Mouse (Mus musculus): ENCODE data around the gene Rasl10a. TPM values are rescaled to one million over a fixed set of nuclear protein-coding genes. Genes with fewer than 3 reads are reported as not detected.
"Not testable (repeated sequence)": the region's sequence is repeated elsewhere in the genome, so short reads cannot be mapped to it uniquely, and the experiment has no call there.

Gene Rasl10a
- polyA plus RNA-seq, 1 experiment from 2014 or later, result 0.33 TPM

GRCm38 (mm10) chr11:5063561-5064281, 5.8 kb downstream of the Rasl10a start:
- 53% methylated on average over 31 of the region's 31 CpGs for WGBS
- Histone ChIP-seq H3K4me1 (ENCODE audit: control insufficient read depth, insufficient read depth, low read length) (peaks cover 36% of the 10 kb centered on the region), H3K36me3 (ENCODE audit: control insufficient read depth, insufficient read depth, low read length) (peaks cover 15% of the 10 kb centered on the region), H3K9ac (replicated peaks; ENCODE audit: low read length) (peak overlapping the region; percentile 20; the same call in 1 of the 2 replicates), H3K9me3 (ENCODE audit: control insufficient read depth, low read length) (no peaks in the 10 kb centered on the region), H3K4me2 (ENCODE audit: low read length) (peak overlapping the region; percentile 72), H3K4me3 (replicated peaks; ENCODE audit: low read depth, low read length) (peak overlapping the region; percentile 72), H3K27me3 (ENCODE audit: control insufficient read depth, insufficient read depth, low read length) (peaks cover 60% of the 10 kb centered on the region), H3K27ac (replicated peaks; ENCODE audit: low read depth, low read length) (no peak overlapping the region)
- ATAC-seq (ENCODE audit: low FRiP score, low TSS enrichment) (no peak), DNase-seq (no peak)

GRCm38 (mm10) chr11:5064282-5065055, 6.5 kb downstream of the Rasl10a start:
- no peak for ATAC-seq (ENCODE audit: low FRiP score, low TSS enrichment)

GRCm38 (mm10) chr11:5065056-5065821, 7.3 kb downstream of the Rasl10a start, which contains the start of gene Gas2l1:
TSS of gene Gas2l1 (minus strand) at chr11:5065327.
- peak within 1 kb of the TSS; percentile 72 for H3K4me2 ChIP-seq (ENCODE audit: low read length)
- no peaks in the 10 kb centered on the region for H3K9me3 ChIP-seq (ENCODE audit: control insufficient read depth, low read length)
- H3K27ac ChIP-seq (replicated peaks; ENCODE audit: low read depth, low read length), result no peak within 1 kb of the TSS
- peak within 1 kb of the TSS; percentile 72 for H3K4me3 ChIP-seq (replicated peaks; ENCODE audit: low read depth, low read length)
- DNase-seq, result peak; percentile 94
- peaks cover 28% of the 10 kb centered on the region for H3K36me3 ChIP-seq (ENCODE audit: control insufficient read depth, insufficient read depth, low read length)
- peaks cover 45% of the 10 kb centered on the region for H3K27me3 ChIP-seq (ENCODE audit: control insufficient read depth, insufficient read depth, low read length)
- under 1% methylated on average over 50 of the region's 50 CpGs for WGBS
- peak; percentile 86 for ATAC-seq (ENCODE audit: low FRiP score, low TSS enrichment)
- H3K9ac ChIP-seq (replicated peaks; ENCODE audit: low read length), result peak within 1 kb of the TSS; percentile 69
- H3K4me1 ChIP-seq (ENCODE audit: control insufficient read depth, insufficient read depth, low read length), result peaks cover 36% of the 10 kb centered on the region

More at GRCm38 (mm10) chr11:5064282-5065055, 6.5 kb downstream of the Rasl10a start:
- DNase-seq, result no peak
- Histone ChIP-seq H3K4me2 (ENCODE audit: low read length) (peak overlapping the region; percentile 72), H3K27me3 (ENCODE audit: control insufficient read depth, insufficient read depth, low read length) (peaks cover 53% of the 10 kb centered on the region), H3K4me1 (ENCODE audit: control insufficient read depth, insufficient read depth, low read length) (peaks cover 36% of the 10 kb centered on the region), H3K4me3 (replicated peaks; ENCODE audit: low read depth, low read length) (peak overlapping the region; percentile 72), H3K9me3 (ENCODE audit: control insufficient read depth, low read length) (no peaks in the 10 kb centered on the region), H3K36me3 (ENCODE audit: control insufficient read depth, insufficient read depth, low read length) (peaks cover 22% of the 10 kb centered on the region), H3K9ac (replicated peaks; ENCODE audit: low read length) (peak overlapping the region; percentile 69), H3K27ac (replicated peaks; ENCODE audit: low read depth, low read length) (no peak overlapping the region)
- 15% methylated on average over 38 of the region's 38 CpGs for WGBS

- Histone ChIP-seq H3K9me3 (ENCODE audit: control insufficient read depth, low read length) (no peaks in the 10 kb centered on the region), H3K9ac (replicated peaks; ENCODE audit: low read length) (no peak overlapping the region)
- ATAC-seq (ENCODE audit: low FRiP score, low TSS enrichment), result no peak
These were observed 9.1 kb downstream of the Rasl10a start for GRCm38 (mm10) chr11:5067063-5067462.

GRCm38 (mm10) chr11:5068126-5068971, 10.4 kb downstream of the Rasl10a start:
- H3K4me2 ChIP-seq (ENCODE audit: low read length), result no peak overlapping the region
- no peak overlapping the region for H3K4me3 ChIP-seq (replicated peaks; ENCODE audit: low read depth, low read length)
- no peak overlapping the region for H3K9ac ChIP-seq (replicated peaks; ENCODE audit: low read length)
- H3K27me3 ChIP-seq (ENCODE audit: control insufficient read depth, insufficient read depth, low read length), result peaks cover 14% of the 10 kb centered on the region
- DNase-seq, result no peak
- peaks cover 55% of the 10 kb centered on the region for H3K36me3 ChIP-seq (ENCODE audit: control insufficient read depth, insufficient read depth, low read length)
- no peaks in the 10 kb centered on the region for H3K9me3 ChIP-seq (ENCODE audit: control insufficient read depth, low read length)
- ATAC-seq (ENCODE audit: low FRiP score, low TSS enrichment), result no peak
- no peak overlapping the region for H3K27ac ChIP-seq (replicated peaks; ENCODE audit: low read depth, low read length)
- peaks cover 11% of the 10 kb centered on the region for H3K4me1 ChIP-seq (ENCODE audit: control insufficient read depth, insufficient read depth, low read length)
- 83% methylated on average over 9 of the region's 9 CpGs for WGBS

More at GRCm38 (mm10) chr11:5067063-5067462, 9.1 kb downstream of the Rasl10a start:
- peaks cover 42% of the 10 kb centered on the region for H3K36me3 ChIP-seq (ENCODE audit: control insufficient read depth, insufficient read depth, low read length)
- H3K27me3 ChIP-seq (ENCODE audit: control insufficient read depth, insufficient read depth, low read length), result peaks cover 27% of the 10 kb centered on the region
- H3K4me2 ChIP-seq (ENCODE audit: low read length), result no peak overlapping the region
- no peak for DNase-seq
- H3K4me1 ChIP-seq (ENCODE audit: control insufficient read depth, insufficient read depth, low read length), result peaks cover 23% of the 10 kb centered on the region
- H3K27ac ChIP-seq (replicated peaks; ENCODE audit: low read depth, low read length), result no peak overlapping the region
- H3K4me3 ChIP-seq (replicated peaks; ENCODE audit: low read depth, low read length), result no peak overlapping the region

- Histone ChIP-seq H3K27me3 (ENCODE audit: control insufficient read depth, insufficient read depth, low read length) (no peaks in the 10 kb centered on the region), H3K36me3 (ENCODE audit: control insufficient read depth, insufficient read depth, low read length) (peaks cover 76% of the 10 kb centered on the region), H3K9me3 (ENCODE audit: control insufficient read depth, low read length) (no peaks in the 10 kb centered on the region), H3K4me3 (replicated peaks; ENCODE audit: low read depth, low read length) (no peak overlapping the region), H3K4me2 (ENCODE audit: low read length) (no peak overlapping the region), H3K4me1 (ENCODE audit: control insufficient read depth, insufficient read depth, low read length) (no peaks in the 10 kb centered on the region), H3K27ac (replicated peaks; ENCODE audit: low read depth, low read length) (no peak overlapping the region), H3K9ac (replicated peaks; ENCODE audit: low read length) (no peak overlapping the region)
- WGBS, result 67% methylated on average over 4 of the region's 4 CpGs
- ATAC-seq (ENCODE audit: low FRiP score, low TSS enrichment), result no peak
- peak; percentile 65 for DNase-seq
These were observed 17.0 kb downstream of the Rasl10a start for GRCm38 (mm10) chr11:5074882-5075281.

GRCm38 (mm10) chr11:5075760-5076159, 17.8 kb downstream of the Rasl10a start:
- Histone ChIP-seq H3K27me3 (ENCODE audit: control insufficient read depth, insufficient read depth, low read length) (no peaks in the 10 kb centered on the region), H3K4me3 (replicated peaks; ENCODE audit: low read depth, low read length) (no peak overlapping the region), H3K4me2 (ENCODE audit: low read length) (no peak overlapping the region), H3K27ac (replicated peaks; ENCODE audit: low read depth, low read length) (no peak overlapping the region), H3K9ac (replicated peaks; ENCODE audit: low read length) (no peak overlapping the region), H3K9me3 (ENCODE audit: control insufficient read depth, low read length) (no peaks in the 10 kb centered on the region), H3K36me3 (ENCODE audit: control insufficient read depth, insufficient read depth, low read length) (peaks cover 76% of the 10 kb centered on the region), H3K4me1 (ENCODE audit: control insufficient read depth, insufficient read depth, low read length) (no peaks in the 10 kb centered on the region)
- ATAC-seq (ENCODE audit: low FRiP score, low TSS enrichment) (no peak), DNase-seq (no peak)

- not testable (repeated sequence) for H3K27ac ChIP-seq (replicated peaks; ENCODE audit: low read depth, low read length); H3K4me1 ChIP-seq (ENCODE audit: control insufficient read depth, insufficient read depth, low read length); H3K9me3 ChIP-seq (ENCODE audit: control insufficient read depth, low read length); H3K27me3 ChIP-seq (ENCODE audit: control insufficient read depth, insufficient read depth, low read length); H3K9ac ChIP-seq (replicated peaks; ENCODE audit: low read length); H3K4me3 ChIP-seq (replicated peaks; ENCODE audit: low read depth, low read length); ATAC-seq (ENCODE audit: low FRiP score, low TSS enrichment); DNase-seq; H3K4me2 ChIP-seq (ENCODE audit: low read length)
- WGBS, result 90% methylated on average over 3 of the region's 5 CpGs
- H3K36me3 ChIP-seq (ENCODE audit: control insufficient read depth, insufficient read depth, low read length), result peaks cover 73% of the 10 kb centered on the region
These were observed 18.9 kb downstream of the Rasl10a start for GRCm38 (mm10) chr11:5076843-5077242.
